Mouse (Mus musculus): ENCODE data around the gene Fbxo8.
A peak's percentile ranks its signal among the peaks of the same experiment; 100 is the strongest.

GRCm38 (mm10) chr8:56615005-56615404 is 64.1 kb downstream of the Fbxo8 start:
- TF ChIP-seq CTCF (IDR thresholded peaks at IDR 0.05; ENCODE audit: low read depth) = peak; percentile 83
- no peak for TF ChIP-seq EP300 (IDR thresholded peaks at IDR 0.05; ENCODE audit: low read depth)

Measured in heart, postnatal 0 days (tissue).